Mouse (Mus musculus) mature B cell (primary cell): ENCODE data around the gene Cxcl17.
"Not testable (repeated sequence)": the region's sequence is repeated elsewhere in the genome, so short reads cannot be mapped to it uniquely, and the experiment has no call there.

ENCODE experiments used
- in situ Hi-C: fragments of 300-500 bp; cut with MboI; formaldehyde crosslinking; loops from 2 replicates; pipeline ENCODE4 v1.14.3; 2019

The Cxcl17 gene

GRCm38 (mm10) chr7:25426380-25426779 lies 13.7 kb upstream of the Cxcl17 start:
- in situ Hi-C loops = loop anchor here (5.0 kb wide), 2 partner anchors 51 to 176 kb away; partner anchors contain the start of gene Ceacam1

DNA sequence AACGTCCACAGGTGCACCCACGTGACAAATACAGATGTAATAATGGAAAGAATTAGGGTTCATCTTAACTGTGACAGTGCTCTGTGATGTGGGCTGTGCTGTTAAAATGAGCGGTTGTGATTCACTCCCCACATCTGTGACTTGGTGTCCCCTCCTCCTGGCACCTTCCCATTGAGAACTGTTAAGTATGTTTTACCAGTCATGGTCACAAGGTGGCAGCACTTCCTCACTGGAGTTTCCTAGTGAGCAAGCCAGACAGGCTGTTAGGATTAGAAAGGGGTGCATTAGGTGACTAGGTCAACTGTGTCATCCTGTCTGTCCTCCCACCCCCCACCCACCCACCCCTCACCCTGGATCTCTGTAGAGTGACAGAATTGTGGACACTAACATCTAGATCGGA lies 11.7 kb upstream of the Cxcl17 start:
- in situ Hi-C loops = no loop called here

GRCm38 (mm10) chr7:25422286-25422841 lies 9.7 kb upstream of the Cxcl17 start:
- in situ Hi-C loops = no loop called here

DNA sequence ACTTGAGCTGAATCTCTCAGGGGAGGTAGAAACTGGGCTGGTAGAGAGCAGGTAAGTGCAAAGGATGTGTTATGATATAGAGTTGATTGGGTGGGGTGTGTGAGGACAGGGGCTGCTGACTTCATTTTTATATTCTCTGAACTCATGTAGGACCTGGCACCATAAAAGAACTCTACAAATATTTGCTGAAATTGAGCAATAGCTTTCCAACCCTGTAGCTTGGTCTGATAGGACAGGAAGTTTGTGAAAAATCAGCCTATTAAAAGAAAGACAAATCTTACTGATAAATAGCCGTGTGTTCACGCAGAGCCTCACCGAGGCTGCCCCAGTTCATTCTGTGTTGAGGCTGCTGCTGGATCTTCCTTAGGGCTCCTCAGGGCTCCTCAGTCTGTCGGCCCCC lies 7.3 kb upstream of the Cxcl17 start:
- in situ Hi-C loops = no loop called here

- in situ Hi-C loops = no loop called here
These were observed 6.8 kb upstream of the Cxcl17 start for GRCm38 (mm10) chr7:25419536-25419935.

DNA sequence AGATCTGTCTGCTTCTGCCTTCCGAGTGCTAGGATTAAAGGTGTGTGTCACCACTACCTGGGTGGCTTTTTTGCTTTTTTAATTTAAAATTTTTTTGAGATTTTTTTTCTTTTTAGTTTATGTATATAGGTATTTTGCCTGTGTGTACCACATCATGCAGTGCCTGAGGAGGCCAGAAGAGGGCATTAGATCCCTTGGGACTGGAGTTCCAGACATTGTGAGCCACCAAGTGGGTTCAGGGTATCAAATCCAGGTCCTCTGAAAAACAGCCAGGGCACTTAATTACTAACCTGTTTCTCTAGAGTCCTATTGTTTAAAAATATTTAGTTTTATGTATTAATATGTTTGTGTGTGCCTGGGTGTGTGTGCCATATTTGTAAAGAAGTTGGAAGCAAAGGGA lies 4.9 kb upstream of the Cxcl17 start:
- in situ Hi-C loops = no loop called here

- in situ Hi-C loops = no loop called here
These were observed 825 bp downstream of the Cxcl17 start for GRCm38 (mm10) chr7:25411861-25412260.

DNA sequence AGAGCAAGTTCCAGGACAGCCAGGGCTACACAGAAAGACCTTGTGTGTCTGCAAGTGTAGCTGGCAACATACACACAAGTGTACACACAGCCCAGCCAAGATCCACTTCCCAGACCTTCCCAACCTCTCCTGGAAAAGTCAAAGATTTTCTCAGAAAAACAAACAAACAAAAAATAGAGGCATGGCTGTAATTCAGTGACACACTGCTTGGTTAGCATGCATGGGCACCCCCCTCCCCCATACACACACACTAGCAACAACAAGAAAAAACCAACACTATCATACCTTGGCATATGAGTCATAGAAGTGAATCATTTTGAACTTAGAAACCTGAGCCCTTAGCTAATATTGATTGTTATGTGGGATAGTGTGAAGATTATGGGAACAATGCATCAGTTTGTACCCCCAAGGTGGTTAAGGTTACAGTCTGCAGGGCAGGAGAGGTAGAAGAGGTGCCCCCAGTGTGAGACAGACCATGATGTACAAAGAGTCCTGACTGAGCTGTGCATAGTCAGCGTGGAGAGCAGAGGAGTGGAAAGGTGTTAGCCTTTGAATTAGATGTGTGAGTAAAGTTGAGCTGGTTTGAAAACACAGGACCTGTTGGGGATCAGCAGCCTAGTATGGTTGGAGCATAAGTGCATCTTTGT lies 1.6 kb downstream of the Cxcl17 start:
- in situ Hi-C loops = no loop called here

GRCm38 (mm10) chr7:25409114-25409760 lies 3.4 kb downstream of the Cxcl17 start:
- in situ Hi-C loops = no loop called here

GRCm38 (mm10) chr7:25406468-25406867 lies 6.2 kb downstream of the Cxcl17 start:
- in situ Hi-C loops = no loop called here

GRCm38 (mm10) chr7:25402671-25403101 lies 10.0 kb downstream of the Cxcl17 start:
- in situ Hi-C loops = no loop called here

GRCm38 (mm10) chr7:25401986-25402385 lies 10.7 kb downstream of the Cxcl17 start:
- in situ Hi-C loops = no loop called here

DNA sequence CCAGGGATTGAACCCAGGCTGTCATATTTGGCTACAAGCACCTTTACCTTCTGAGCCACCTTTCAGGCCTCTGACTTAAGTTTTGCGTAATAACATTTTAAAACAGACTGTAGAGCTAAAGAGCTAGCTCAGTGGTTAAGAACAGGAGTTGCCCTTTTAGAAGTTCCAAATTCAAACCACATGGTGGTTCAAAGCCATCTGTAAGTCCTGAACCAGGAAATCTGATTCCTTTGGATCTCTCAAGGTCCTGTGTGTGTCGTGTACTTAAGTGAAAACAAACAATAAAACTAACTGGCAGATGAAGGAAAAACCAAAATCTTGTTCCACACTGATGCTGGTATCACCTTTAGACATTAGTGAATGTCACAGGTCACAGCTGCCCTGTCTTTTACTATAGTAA lies 11.1 kb downstream of the Cxcl17 start:
- in situ Hi-C loops = no loop called here

DNA sequence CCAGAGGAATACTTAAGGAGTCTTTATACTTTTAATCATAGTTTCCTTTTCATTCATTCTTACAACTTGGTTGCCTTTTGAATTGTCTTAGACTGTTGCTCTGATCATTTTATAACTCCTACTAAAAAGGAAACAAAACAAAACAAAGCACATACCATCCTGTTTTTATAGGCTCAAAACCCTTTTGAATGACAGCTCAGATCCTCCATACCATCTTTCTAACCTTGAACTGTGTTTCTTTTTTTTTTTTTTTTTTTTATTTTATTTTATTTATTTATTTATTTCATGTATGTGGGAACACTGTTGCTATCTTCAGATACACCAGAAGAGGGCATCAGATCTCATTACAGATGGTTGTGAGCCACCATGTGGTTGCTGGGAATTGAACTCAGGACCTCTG lies 13.7 kb downstream of the Cxcl17 start:
- in situ Hi-C loops = not testable (repeated sequence)

DNA sequence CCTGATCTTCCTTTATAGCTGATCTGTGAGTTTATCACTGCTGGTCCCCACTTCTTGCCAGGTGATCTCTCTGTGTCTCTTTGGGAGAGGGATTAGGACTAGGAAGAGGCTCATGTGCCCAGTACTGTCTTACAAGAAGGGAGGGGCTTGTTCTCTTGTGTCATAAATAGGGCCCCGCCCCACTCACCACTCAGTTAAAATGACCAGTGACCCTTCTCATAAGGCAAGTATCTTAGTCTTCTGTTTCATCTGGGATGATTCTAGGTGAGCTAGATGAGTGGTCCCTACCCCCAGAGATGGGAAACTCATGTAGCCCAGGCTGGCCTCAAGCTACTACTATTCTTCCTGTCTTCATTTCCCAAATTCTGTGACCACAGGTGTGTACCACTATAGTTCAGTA lies 14.1 kb downstream of the Cxcl17 start, which contains the start of gene Lipe:
Lipe (minus strand) TSS at position 101 of the 400 bp plus-strand sequence.
- in situ Hi-C loops = no loop called here

DNA sequence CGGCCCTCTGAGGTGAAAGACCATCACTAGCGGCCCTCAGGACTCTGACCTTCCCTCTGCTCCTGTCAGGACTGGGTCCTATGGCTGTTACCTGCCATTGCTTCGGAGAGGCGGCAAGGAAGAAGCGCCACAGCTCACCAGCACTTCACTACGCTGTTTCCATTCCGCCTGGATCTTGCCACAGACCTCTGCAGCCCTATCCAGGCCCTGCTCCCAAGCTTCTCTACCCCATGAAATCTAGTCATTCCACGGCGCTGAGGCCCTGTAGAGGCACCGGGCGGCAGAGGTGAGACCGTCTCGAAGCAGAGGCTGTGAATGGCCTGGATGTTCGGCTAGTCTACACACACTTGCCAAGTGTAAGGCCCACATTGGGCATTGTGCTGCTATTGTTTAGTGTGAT lies 16.1 kb downstream of the Cxcl17 start:
- in situ Hi-C loops = no loop called here

- in situ Hi-C loops = no loop called here
These were observed 16.8 kb downstream of the Cxcl17 start for GRCm38 (mm10) chr7:25395558-25396521.

DNA sequence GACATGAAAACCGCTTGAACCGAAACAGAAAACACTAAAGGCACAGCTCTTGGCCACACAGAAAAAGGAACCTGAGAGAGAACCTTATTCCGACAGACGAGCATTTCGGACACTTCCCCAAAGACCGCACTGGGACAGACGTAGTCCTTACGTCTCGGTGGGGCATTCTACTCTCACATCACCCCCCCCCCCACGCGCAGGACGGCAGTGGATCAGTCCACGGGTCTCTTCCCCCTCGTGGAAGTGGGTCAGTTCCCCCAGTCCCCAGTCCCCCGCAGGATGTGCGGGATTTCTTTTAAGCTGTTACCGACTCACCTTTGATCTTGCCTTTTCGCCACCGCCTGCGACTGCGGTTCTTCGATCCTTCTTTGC lies 17.5 kb downstream of the Cxcl17 start:
- in situ Hi-C loops = no loop called here

- in situ Hi-C loops = no loop called here
These were observed 17.9 kb downstream of the Cxcl17 start for GRCm38 (mm10) chr7:25394754-25395153.

GRCm38 (mm10) chr7:25393451-25394210 lies 19.1 kb downstream of the Cxcl17 start:
- in situ Hi-C loops = no loop called here

DNA sequence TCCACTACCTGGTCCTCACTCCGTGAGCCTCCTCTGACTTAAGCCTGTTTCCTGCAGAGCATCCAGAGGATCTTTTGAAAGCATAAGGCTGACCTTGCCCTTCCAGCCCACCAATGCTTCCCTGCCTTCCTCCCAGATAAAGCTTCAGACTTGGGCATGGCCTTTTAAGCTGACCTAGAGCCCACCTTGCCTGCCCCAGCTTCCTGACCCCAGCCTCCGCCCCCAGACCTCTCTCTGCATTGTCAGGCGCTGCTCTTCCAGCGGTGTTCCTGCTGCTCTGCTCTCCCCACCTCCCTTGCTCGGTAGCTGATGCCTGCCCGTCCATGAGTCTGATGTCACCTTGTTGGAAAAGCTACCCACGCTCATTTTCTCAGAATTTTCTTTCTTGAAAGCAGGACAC lies 19.8 kb downstream of the Cxcl17 start:
- in situ Hi-C loops = no loop called here
